Mouse (Mus musculus) cerebellum, postnatal 25 days (tissue): ENCODE measurements around the gene Dand5.

Source experiments
- DNase-seq, 2 experiments: peaks; one replicate each; pipeline ENCODE4 v3.0.0; 2021; ENCODE audit warnings: mixed read lengths in 2 of 2

Gene Dand5

DNA sequence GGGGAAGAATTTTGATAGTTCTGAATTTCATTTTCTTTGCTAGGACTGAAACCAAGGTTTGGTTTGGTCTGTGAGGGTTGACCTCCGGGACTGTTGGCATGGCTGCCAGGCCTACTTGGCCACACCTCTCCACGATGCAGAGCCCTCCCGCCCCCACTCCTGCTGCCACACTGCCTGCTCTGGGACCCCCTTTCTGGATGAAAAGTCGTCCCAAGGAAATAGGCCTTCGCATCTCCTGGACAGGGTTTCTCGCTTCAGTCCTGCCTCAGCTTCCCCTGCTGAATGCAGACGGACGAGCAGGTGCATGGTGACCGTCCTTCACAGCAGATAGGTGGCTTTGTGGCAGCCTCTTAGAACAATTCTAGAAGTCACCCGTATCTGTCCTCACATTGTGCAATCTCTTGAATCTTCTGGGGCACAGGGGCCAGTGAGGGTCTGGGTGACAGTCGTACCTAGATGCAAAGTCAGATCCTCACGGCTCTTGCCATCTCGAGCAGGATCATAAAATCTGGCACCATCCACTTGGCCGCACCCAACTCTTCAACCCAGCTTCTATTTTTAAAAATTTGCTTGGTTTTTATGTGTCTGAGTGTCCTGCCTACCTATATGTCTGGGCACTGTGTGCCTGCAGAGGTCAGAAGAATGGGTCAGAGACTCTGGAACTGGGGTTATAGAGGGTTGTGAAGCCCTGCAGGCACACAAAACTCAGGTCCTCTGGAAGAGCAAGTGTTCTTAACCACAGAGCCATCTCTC is 54.1 kb downstream of the Dand5 start:
- DNase-seq: peak; percentile 63 to 67

DNA sequence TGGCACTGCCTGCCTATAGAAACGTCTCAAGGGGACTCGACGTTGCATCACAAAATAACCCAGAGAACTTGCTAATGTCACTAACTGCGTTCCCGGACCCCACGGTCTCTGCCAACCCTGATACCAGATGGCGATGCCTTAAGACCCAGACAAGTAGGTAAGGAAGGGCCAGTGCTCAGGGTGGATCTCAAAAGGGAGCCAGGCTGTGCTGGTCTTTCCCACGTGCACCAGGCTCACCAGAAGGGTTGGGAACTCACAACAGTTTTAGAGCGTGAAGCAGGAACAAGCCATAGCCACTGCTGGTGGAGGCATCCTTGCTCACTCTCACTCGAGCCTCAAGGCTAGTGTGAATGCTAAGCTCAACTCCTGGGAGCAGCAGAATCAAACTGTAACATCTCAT is 55.4 kb downstream of the Dand5 start:
- peak in 1 of 2 experiments; percentile 55 for DNase-seq

DNA sequence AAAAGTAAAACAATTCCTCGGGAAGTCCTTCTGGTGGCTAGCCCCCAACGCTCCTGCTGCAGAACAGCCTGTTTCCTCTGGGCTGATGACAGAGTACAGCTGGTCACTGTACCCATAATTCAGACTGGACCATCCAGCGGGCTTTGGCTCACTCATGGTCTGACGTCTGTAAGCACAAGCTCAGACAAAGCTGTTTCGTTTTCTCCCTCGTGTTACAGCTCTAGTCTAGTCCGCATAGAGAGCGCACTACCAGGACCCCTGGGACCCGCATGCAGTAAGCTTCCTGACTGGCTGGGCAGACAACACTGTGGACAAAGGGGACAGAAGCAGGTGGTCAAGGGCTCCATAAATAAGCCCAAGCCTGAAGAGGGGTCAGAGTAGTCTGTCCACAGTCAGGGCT is 56.2 kb downstream of the Dand5 start:
- DNase-seq: no peak

DNA sequence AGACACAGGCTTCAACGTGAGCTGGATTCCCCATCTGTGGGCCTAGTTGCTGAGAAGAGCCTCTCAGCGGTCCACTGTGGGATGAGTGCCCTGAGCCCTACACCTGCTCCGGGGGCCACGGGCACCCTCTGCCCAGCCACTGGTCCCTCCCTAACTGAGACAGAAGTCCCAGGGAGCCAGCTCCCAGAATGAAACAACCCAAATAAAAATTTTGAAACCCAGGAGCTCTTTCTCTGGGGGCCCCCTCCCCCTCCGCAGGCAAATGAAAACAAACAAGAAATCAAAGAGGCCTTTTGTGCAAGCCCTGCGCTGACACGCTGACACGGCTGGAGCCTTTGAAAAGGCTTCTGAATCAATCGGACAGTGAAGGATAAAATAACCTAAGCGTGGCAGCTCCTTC is 57.0 kb downstream of the Dand5 start:
- peak in 1 of 2 experiments; percentile 60 for DNase-seq
